Comparison of ENCODE assay signal across 20 mouse cellular contexts in the genomic region with DNA sequence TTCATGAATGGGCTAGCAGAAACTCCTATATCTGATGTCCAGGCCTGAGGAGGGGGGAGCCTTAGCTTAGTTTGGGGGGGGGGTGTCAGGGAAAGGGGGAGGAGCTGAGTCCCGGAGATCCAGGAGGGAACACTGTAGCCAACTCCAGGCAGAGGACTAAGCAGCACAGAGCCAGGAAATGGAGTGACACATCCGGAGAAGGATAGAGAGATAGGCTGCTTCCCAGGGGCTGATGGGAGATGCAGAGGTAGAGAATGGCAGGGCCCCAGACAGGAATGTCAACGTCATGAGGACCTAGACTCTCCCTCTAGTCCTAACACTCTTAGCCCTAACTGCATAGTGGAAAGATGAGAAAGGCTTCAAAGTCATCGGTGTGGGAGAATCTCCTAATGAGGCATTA. TPM values are rescaled to one million over a fixed set of nuclear protein-coding genes. Genes with fewer than 3 reads are reported as not detected.
A peak's percentile ranks its signal among the peaks of the same experiment; 100 is the strongest.
DNase-seq lines count a peak whose midpoint lies in the region; ATAC-seq and TF ChIP-seq lines count a peak whose summit lies in the region.
"Had no signal": no experiment of that assay in that cellular context is flagged by ENCODE, and none has a peak within 500 bp of the region (broad histone marks: within the 10 kb centered on the region; RNA-seq: fewer than 3 reads in every experiment).

No protein-coding gene starts in this region.

- TF ChIP-seq CTCF in lung, embryonic 14.5 days (IDR thresholded peaks at IDR 0.05; ENCODE audit: low read depth) = no peak
- TF ChIP-seq CTCF in E14TG2a.4 (conservative IDR thresholded peaks at IDR 0.05; ENCODE audit: low read length) = no peak

- H3K4me1 ChIP-seq in forebrain, embryonic 16.5 days (replicated peaks; ENCODE audit: control insufficient read depth, insufficient read depth, low read length) = no peaks in the 10 kb centered on the region; the same call in 1 of the 2 replicates
- H3K4me1 ChIP-seq in forebrain, embryonic 12.5 days = peaks cover 6% of the 10 kb centered on the region; the same call in 1 of the 2 replicates
- peaks cover 82% of the 10 kb centered on the region for H3K4me1 ChIP-seq in heart, embryonic 13.5 days
- peaks cover 3% of the 10 kb centered on the region; the same call in 1 of the 2 replicates for H3K4me1 ChIP-seq in lung, embryonic 14.5 days (ENCODE audit: insufficient read depth)
- H3K4me1 ChIP-seq in E14TG2a.4 (replicated peaks; ENCODE audit: low read depth, low read length) = peaks cover 94% of the 10 kb centered on the region

- no peak overlapping the region for H3K27ac ChIP-seq in forebrain, embryonic 16.5 days (ENCODE audit: low read length)
- no peak overlapping the region for H3K27ac ChIP-seq in forebrain, embryonic 12.5 days
- peak overlapping the region; percentile 66 for H3K27ac ChIP-seq in heart, embryonic 13.5 days (replicated peaks)
- H3K27ac ChIP-seq in lung, embryonic 14.5 days (ENCODE audit: low read depth) = no peak overlapping the region
- H3K27ac ChIP-seq: embryonic facial prominence, embryonic 10.5 days; hindbrain, embryonic 12.5 days; limb, embryonic 12.5 days; midbrain, embryonic 15.5 days had no signal

- WGBS in forebrain, embryonic 16.5 days = 73% methylated on average over 4 of the region's 4 CpGs
- WGBS in forebrain, embryonic 12.5 days = 79% methylated on average over 4 of the region's 4 CpGs
- 39% methylated on average over 4 of the region's 4 CpGs for WGBS in heart, embryonic 13.5 days
- WGBS in lung, embryonic 14.5 days = 59% methylated on average over 4 of the region's 4 CpGs

- intact Hi-C loops in heart, postnatal 14 days (cut with DNase I) = no loop called here

- ATAC-seq in forebrain, embryonic 16.5 days = 0 out of 2 replicates have a peak, but pooled peaks have one; percentile 10
- no peak for ATAC-seq in forebrain, embryonic 12.5 days (ENCODE audit: low FRiP score)
- ATAC-seq in heart, embryonic 13.5 days (ENCODE audit: extremely low read depth, insufficient number of reproducible peaks, low FRiP score, low TSS enrichment) = no peak
- peak; percentile 53 for ATAC-seq in lung, embryonic 14.5 days (ENCODE audit: insufficient read depth)
- ATAC-seq: forebrain, postnatal 0 days; intestine, postnatal 0 days; liver, postnatal 0 days; midbrain, embryonic 15.5 days had no signal

- no peaks in the 10 kb centered on the region for H3K9me3 ChIP-seq in forebrain, embryonic 16.5 days (ENCODE audit: control insufficient read depth, low read length)
- no peaks in the 10 kb centered on the region for H3K9me3 ChIP-seq in forebrain, embryonic 12.5 days
- H3K9me3 ChIP-seq in heart, embryonic 13.5 days = no peaks in the 10 kb centered on the region
- H3K9me3 ChIP-seq in lung, embryonic 14.5 days (ENCODE audit: low read depth, low read length) = no peaks in the 10 kb centered on the region
- no peaks in the 10 kb centered on the region for H3K9me3 ChIP-seq in E14TG2a.4 (ENCODE audit: low read length)
- H3K9me3 ChIP-seq: embryonic facial prominence, embryonic 10.5 days; hindbrain, embryonic 12.5 days; limb, embryonic 12.5 days; midbrain, embryonic 15.5 days had no signal

- H3K36me3 ChIP-seq in forebrain, embryonic 16.5 days (ENCODE audit: control insufficient read depth, insufficient read depth) = no peaks in the 10 kb centered on the region
- H3K36me3 ChIP-seq in forebrain, embryonic 12.5 days (replicated peaks) = no peaks in the 10 kb centered on the region
- H3K36me3 ChIP-seq in heart, embryonic 13.5 days = peaks cover 38% of the 10 kb centered on the region
- 0 out of 2 replicates have a peak, but pooled peaks cover under 1% of the 10 kb centered on the region for H3K36me3 ChIP-seq in lung, embryonic 14.5 days (ENCODE audit: insufficient read depth)
- peaks cover 35% of the 10 kb centered on the region for H3K36me3 ChIP-seq in E14TG2a.4 (ENCODE audit: insufficient read depth, low read length)
- H3K36me3 ChIP-seq: embryonic facial prominence, embryonic 10.5 days; hindbrain, embryonic 12.5 days; limb, embryonic 12.5 days had no signal

- no peak overlapping the region for H3K4me2 ChIP-seq in forebrain, embryonic 16.5 days (ENCODE audit: low read length)
- no peak overlapping the region for H3K4me2 ChIP-seq in forebrain, embryonic 12.5 days
- no peak overlapping the region for H3K4me2 ChIP-seq in heart, embryonic 13.5 days
- no peak overlapping the region for H3K4me2 ChIP-seq in lung, embryonic 14.5 days
- H3K4me2 ChIP-seq: hindbrain, embryonic 12.5 days; limb, embryonic 12.5 days; liver, embryonic 11.5 days; midbrain, embryonic 15.5 days had no signal

- H3K9ac ChIP-seq in forebrain, embryonic 16.5 days (replicated peaks; ENCODE audit: low read depth, low read length) = no peak overlapping the region
- no peak overlapping the region for H3K9ac ChIP-seq in forebrain, embryonic 12.5 days
- H3K9ac ChIP-seq in heart, embryonic 13.5 days = no peak overlapping the region
- H3K9ac ChIP-seq in lung, embryonic 14.5 days = no peak overlapping the region
- H3K9ac ChIP-seq: forebrain, postnatal 0 days; hindbrain, embryonic 12.5 days; limb, embryonic 12.5 days; liver, postnatal 0 days; midbrain, embryonic 15.5 days had no signal

- no peak overlapping the region for H3K4me3 ChIP-seq in forebrain, embryonic 16.5 days (replicated peaks; ENCODE audit: low read length)
- H3K4me3 ChIP-seq in forebrain, embryonic 12.5 days (replicated peaks) = no peak overlapping the region
- no peak overlapping the region for H3K4me3 ChIP-seq in heart, embryonic 13.5 days
- H3K4me3 ChIP-seq in lung, embryonic 14.5 days (ENCODE audit: low read depth, low read length) = no peak overlapping the region
- peak overlapping the region; percentile 37; the same call in 1 of the 2 replicates for H3K4me3 ChIP-seq in E14TG2a.4 (replicated peaks; ENCODE audit: low read length)
- H3K4me3 ChIP-seq: embryonic facial prominence, embryonic 10.5 days; hindbrain, embryonic 12.5 days; limb, embryonic 12.5 days; midbrain, embryonic 15.5 days had no signal

- H3K27me3 ChIP-seq in forebrain, embryonic 16.5 days (replicated peaks; ENCODE audit: control insufficient read depth, insufficient read depth, low read length) = no peaks in the 10 kb centered on the region
- no peaks in the 10 kb centered on the region for H3K27me3 ChIP-seq in forebrain, embryonic 12.5 days
- H3K27me3 ChIP-seq in heart, embryonic 13.5 days (replicated peaks) = no peaks in the 10 kb centered on the region
- H3K27me3 ChIP-seq in lung, embryonic 14.5 days (ENCODE audit: insufficient read depth, low read length) = no peaks in the 10 kb centered on the region
- no peaks in the 10 kb centered on the region for H3K27me3 ChIP-seq in E14TG2a.4 (ENCODE audit: insufficient read depth, low read length)
- H3K27me3 ChIP-seq: hindbrain, embryonic 12.5 days; limb, embryonic 12.5 days; midbrain, embryonic 15.5 days had no signal

- DNase-seq in heart, postnatal 14 days = no peak
- no peak for DNase-seq in lung, embryonic 14.5 days
- DNase-seq in lung, postnatal 14 days = no peak
- no peak for DNase-seq in thymus, postnatal 36 days
- DNase-seq: adrenal gland, adult 2 months; cerebellum, adult 11-12 months; cerebellum, postnatal 10 days; forebrain, postnatal 0 days; kidney, postnatal 4 days; liver, postnatal 0 days had no signal

RNA-seq across cellular contexts. Expression of a gene that starts 44.7 kb away (rescaled TPM):
- 52.3 and 54.0 TPM in 2 replicates for polyA plus RNA-seq in forebrain, embryonic 16.5 days (2015; fragmentation: Nextera tagmentation; extraction: Ambion mirVana)
- polyA plus RNA-seq in forebrain, embryonic 12.5 days (2016; fragmentation: Nextera tagmentation; extraction: Ambion mirVana) = 14.7 and 15.7 TPM in 2 replicates
- 27.1 and 31.3 TPM in 2 replicates for polyA plus RNA-seq in heart, embryonic 13.5 days (2015; fragmentation: Nextera tagmentation; extraction: Ambion mirVana)
- 10 to 100 TPM; 28.5 to 35.0 TPM for total RNA-seq in heart, postnatal 14 days (2021)
- polyA plus RNA-seq in lung, embryonic 14.5 days (2014; fragmentation: Nextera tagmentation; extraction: Ambion mirVana) = 24.5 and 24.6 TPM in 2 replicates

Comparison
In these comparisons a context has a peak if more than half of its experiments do, and no peak if none do; other contexts are left out.
1. ATAC-seq: peak in forebrain, embryonic 16.5 days (single experiment) and lung, embryonic 14.5 days (single experiment); none in forebrain, embryonic 12.5 days (single experiment) and heart, embryonic 13.5 days (single experiment).